Mouse (Mus musculus): ENCODE measurements around the gene Arid3b. TPM values are rescaled to one million over a fixed set of nuclear protein-coding genes. Genes with fewer than 3 reads are reported as not detected.

Arid3b gene
- polyA plus RNA-seq, 2 experiments: 7.8 to 8.5 TPM

DNA sequence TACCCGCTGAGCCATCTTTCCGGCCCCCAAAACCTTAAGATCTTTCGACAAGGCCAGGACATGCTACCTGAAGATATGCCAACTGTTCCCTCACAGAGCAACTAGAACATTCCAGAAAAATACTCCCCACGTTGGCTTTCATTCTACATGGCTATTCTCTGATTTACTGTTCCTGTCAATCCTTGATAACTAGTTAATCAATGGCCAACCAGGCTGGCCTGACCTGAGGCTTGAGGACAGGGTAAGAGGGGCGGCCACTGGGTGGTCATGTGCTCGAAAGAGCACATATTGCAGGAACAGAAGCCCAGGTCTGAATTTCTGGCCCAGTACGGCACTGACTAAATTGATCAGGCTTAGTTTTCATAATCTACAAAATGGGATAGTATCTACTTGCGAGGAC lies 39.1 kb downstream of the Arid3b start:
- H3K36me3 ChIP-seq (replicated peaks; ENCODE audit: control insufficient read depth, insufficient read depth, low read depth): peaks cover 26% of the 10 kb centered on the region
- H3K9me3 ChIP-seq (ENCODE audit: control insufficient read depth, low read length): no peaks in the 10 kb centered on the region
- WGBS (ENCODE audit: insufficient replicate concordance): 79% methylated on average over 8 of the region's 8 CpGs
- no peaks in the 10 kb centered on the region for H3K27me3 ChIP-seq (ENCODE audit: control insufficient read depth, insufficient read depth, low read length)
- no peak for TF ChIP-seq EP300 (IDR thresholded peaks at IDR 0.05; ENCODE audit: low read depth)
- TF ChIP-seq CTCF (IDR thresholded peaks at IDR 0.05; ENCODE audit: low read depth): no peak
- DNase-seq (ENCODE audit: low read depth in 3 of 3, low spot score in 3 of 3) (no peak), ATAC-seq (ENCODE audit: insufficient read depth) (no peak)
- H3K4me3 ChIP-seq (ENCODE audit: insufficient read depth in 1 of 2, low read depth in 2 of 2, low read length in 2 of 2): no peak overlapping the region
- no peak overlapping the region for H3K27ac ChIP-seq
- peaks cover 3 to 15% of the 10 kb centered on the region in 2 experiments for H3K4me1 ChIP-seq (replicated peaks; ENCODE audit: control insufficient read depth in 2 of 2, insufficient read depth in 2 of 2, low read length in 1 of 2)
- no peak overlapping the region for H3K9ac ChIP-seq (replicated peaks)
- H3K4me2 ChIP-seq (ENCODE audit: low read depth): no peak overlapping the region

DNA sequence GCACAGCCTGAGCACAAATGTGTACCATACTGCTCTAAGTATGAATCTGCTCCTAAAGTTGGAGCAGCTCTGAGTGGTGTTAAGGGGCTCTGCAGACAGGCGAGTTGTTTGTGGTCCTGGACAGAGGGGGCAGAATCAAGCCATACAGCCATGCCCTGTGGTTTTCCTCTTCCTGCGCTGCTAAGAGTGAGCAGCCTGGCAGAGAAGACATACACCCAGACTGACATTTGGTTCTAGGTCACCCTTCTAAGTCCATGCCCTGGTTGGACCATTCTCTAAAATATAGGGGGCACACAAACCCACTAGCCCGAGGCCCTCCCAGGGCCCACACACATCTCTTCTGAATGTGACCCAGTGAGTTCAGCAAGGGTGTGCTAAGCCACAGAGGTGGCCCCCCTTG lies 46.9 kb downstream of the Arid3b start:
- no peak overlapping the region for H3K9ac ChIP-seq (replicated peaks)
- no peak overlapping the region for H3K4me2 ChIP-seq (ENCODE audit: low read depth)
- TF ChIP-seq EP300 (IDR thresholded peaks at IDR 0.05; ENCODE audit: low read depth) (no peak), CTCF (IDR thresholded peaks at IDR 0.05; ENCODE audit: low read depth) (no peak)
- no peak overlapping the region for H3K4me3 ChIP-seq (ENCODE audit: insufficient read depth in 1 of 2, low read depth in 2 of 2, low read length in 2 of 2)
- H3K4me1 ChIP-seq (replicated peaks; ENCODE audit: control insufficient read depth in 2 of 2, insufficient read depth in 2 of 2, low read length in 1 of 2): no peaks in the 10 kb centered on the region
- no peak for DNase-seq (ENCODE audit: low read depth in 3 of 3, low spot score in 3 of 3)
- H3K27ac ChIP-seq: no peak overlapping the region
- H3K9me3 ChIP-seq (ENCODE audit: control insufficient read depth, low read length): no peaks in the 10 kb centered on the region; the same call in 1 of the 2 replicates
- ATAC-seq (ENCODE audit: insufficient read depth): no peak
- peaks cover 7% of the 10 kb centered on the region; the same call in 1 of the 2 replicates for H3K36me3 ChIP-seq (replicated peaks; ENCODE audit: control insufficient read depth, insufficient read depth, low read depth)
- WGBS (ENCODE audit: insufficient replicate concordance): 38% methylated on average over 3 of the region's 3 CpGs
- no peaks in the 10 kb centered on the region for H3K27me3 ChIP-seq (ENCODE audit: control insufficient read depth, insufficient read depth, low read length)

DNA sequence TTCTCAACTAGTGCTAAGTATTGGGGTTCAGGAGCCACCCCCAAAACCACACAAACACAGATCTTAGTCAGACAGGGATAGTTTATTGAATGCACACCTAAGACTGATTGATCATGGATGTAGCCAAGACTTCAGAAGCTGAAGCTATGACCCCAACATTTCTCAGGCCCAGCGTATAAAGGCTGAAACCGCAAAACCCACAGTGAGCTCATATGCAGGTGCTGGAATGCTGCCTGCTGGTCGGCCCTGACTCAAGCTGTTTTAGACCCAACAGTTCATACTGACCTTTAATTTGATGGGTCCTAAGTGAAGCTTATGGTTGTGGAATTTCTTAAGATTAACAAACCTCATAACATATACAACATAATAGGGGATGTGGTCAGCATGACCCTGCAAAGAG lies 53.9 kb downstream of the Arid3b start:
- Histone ChIP-seq H3K4me2 (ENCODE audit: low read depth) (no peak overlapping the region), H3K9ac (replicated peaks) (no peak overlapping the region), H3K27ac (no peak overlapping the region), H3K27me3 (ENCODE audit: control insufficient read depth, insufficient read depth, low read length) (no peaks in the 10 kb centered on the region), H3K4me1 (replicated peaks; ENCODE audit: control insufficient read depth in 2 of 2, insufficient read depth in 2 of 2, low read length in 1 of 2) (no peaks in the 10 kb centered on the region), H3K4me3 (ENCODE audit: insufficient read depth in 1 of 2, low read depth in 2 of 2, low read length in 2 of 2) (no peak overlapping the region), H3K9me3 (ENCODE audit: control insufficient read depth, low read length) (no peaks in the 10 kb centered on the region; the same call in 1 of the 2 replicates), H3K36me3 (replicated peaks; ENCODE audit: control insufficient read depth, insufficient read depth, low read depth) (no peaks in the 10 kb centered on the region)
- DNase-seq (ENCODE audit: low read depth in 3 of 3, low spot score in 3 of 3) (no peak), ATAC-seq (ENCODE audit: insufficient read depth) (no peak)
- TF ChIP-seq CTCF (IDR thresholded peaks at IDR 0.05; ENCODE audit: low read depth): no peak
- TF ChIP-seq EP300 (IDR thresholded peaks at IDR 0.05; ENCODE audit: low read depth): no peak
- 80% methylated on average over 3 of the region's 3 CpGs for WGBS (ENCODE audit: insufficient replicate concordance)

DNA sequence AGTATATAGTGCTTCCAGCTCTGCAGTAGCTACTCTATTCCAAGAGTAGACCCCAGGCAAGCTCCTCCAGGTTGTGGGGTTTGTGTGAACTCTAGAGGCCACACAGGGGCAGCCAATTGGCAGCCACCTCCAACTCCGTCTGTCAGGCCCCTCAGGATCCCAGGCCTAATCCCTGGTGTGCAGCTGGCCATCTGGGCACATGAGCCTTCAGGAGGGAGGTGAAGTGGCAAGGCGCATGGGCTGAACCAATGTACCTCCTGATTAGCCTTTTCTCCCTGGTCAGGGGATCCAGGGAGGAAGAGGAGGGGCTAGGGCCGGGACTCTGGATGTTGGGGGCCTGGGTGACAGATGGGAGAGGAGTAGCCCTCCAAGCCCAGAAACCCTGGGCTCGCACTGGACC lies 60.9 kb downstream of the Arid3b start:
- no peak for TF ChIP-seq CTCF (IDR thresholded peaks at IDR 0.05; ENCODE audit: low read depth)
- TF ChIP-seq EP300 (IDR thresholded peaks at IDR 0.05; ENCODE audit: low read depth): no peak
- Histone ChIP-seq H3K9me3 (ENCODE audit: control insufficient read depth, low read length) (no peaks in the 10 kb centered on the region), H3K27me3 (ENCODE audit: control insufficient read depth, insufficient read depth, low read length) (no peaks in the 10 kb centered on the region), H3K36me3 (replicated peaks; ENCODE audit: control insufficient read depth, insufficient read depth, low read depth) (no peaks in the 10 kb centered on the region), H3K4me1 (replicated peaks; ENCODE audit: control insufficient read depth in 2 of 2, insufficient read depth in 2 of 2, low read length in 1 of 2) (peaks cover 35 to 42% of the 10 kb centered on the region in 2 experiments), H3K4me2 (ENCODE audit: low read depth) (no peak overlapping the region), H3K9ac (replicated peaks) (no peak overlapping the region), H3K4me3 (ENCODE audit: insufficient read depth in 1 of 2, low read depth in 2 of 2, low read length in 2 of 2) (no peak overlapping the region), H3K27ac (no peak overlapping the region)
- ATAC-seq (ENCODE audit: insufficient read depth) (no peak), DNase-seq (ENCODE audit: low read depth in 3 of 3, low spot score in 3 of 3) (no peak)
- 59% methylated on average over 4 of the region's 4 CpGs for WGBS (ENCODE audit: insufficient replicate concordance)

DNA sequence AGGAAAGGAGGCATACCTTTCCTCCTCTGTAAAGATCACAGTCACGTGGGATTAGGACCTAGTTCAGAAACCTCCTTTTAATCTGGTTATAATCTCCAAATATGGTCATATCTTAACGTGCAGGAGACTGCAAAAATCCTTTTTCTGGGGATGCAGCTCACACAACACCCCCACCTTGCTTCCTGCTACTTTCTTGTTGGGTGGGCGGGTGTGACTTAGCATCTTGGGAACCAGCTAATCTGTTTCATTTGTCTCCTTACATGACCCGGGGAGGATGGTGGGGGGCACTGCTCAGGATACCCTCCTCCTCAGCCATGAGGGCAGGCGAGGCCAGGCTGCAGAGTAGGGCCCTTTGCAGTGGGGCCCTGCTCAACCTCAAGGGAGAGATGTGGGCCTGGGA lies 61.6 kb downstream of the Arid3b start:
- no peak overlapping the region for H3K27ac ChIP-seq
- no peaks in the 10 kb centered on the region for H3K36me3 ChIP-seq (replicated peaks; ENCODE audit: control insufficient read depth, insufficient read depth, low read depth)
- TF ChIP-seq EP300 (IDR thresholded peaks at IDR 0.05; ENCODE audit: low read depth): no peak
- TF ChIP-seq CTCF (IDR thresholded peaks at IDR 0.05; ENCODE audit: low read depth): no peak
- H3K4me1 ChIP-seq (replicated peaks; ENCODE audit: control insufficient read depth in 2 of 2, insufficient read depth in 2 of 2, low read length in 1 of 2): peaks cover 38 to 48% of the 10 kb centered on the region in 2 experiments
- no peak overlapping the region for H3K9ac ChIP-seq (replicated peaks)
- H3K4me3 ChIP-seq (ENCODE audit: insufficient read depth in 1 of 2, low read depth in 2 of 2, low read length in 2 of 2): no peak overlapping the region
- DNase-seq (ENCODE audit: low read depth in 3 of 3, low spot score in 3 of 3): no peak
- H3K27me3 ChIP-seq (ENCODE audit: control insufficient read depth, insufficient read depth, low read length): no peaks in the 10 kb centered on the region
- no peak for ATAC-seq (ENCODE audit: insufficient read depth)
- H3K9me3 ChIP-seq (ENCODE audit: control insufficient read depth, low read length): no peaks in the 10 kb centered on the region
- no peak overlapping the region for H3K4me2 ChIP-seq (ENCODE audit: low read depth)
- 41% methylated on average over 5 of the region's 5 CpGs for WGBS (ENCODE audit: insufficient replicate concordance)

Data from liver, embryonic 14.5 days (tissue).